Mouse (Mus musculus): ENCODE results near the gene Ripply3.
A peak's percentile ranks its signal among the peaks of the same experiment; 100 is the strongest.

Ripply3 gene

GRCm38 (mm10) chr16:94358091-94358490 lies 29.9 kb downstream of the Ripply3 start:
- no peak for DNase-seq (ENCODE audit: low read depth, low spot score)

- DNase-seq (ENCODE audit: low read depth, low spot score): no peak
These were observed 32.5 kb downstream of the Ripply3 start for GRCm38 (mm10) chr16:94360578-94361350.

GRCm38 (mm10) chr16:94362174-94362873 lies 34.1 kb downstream of the Ripply3 start:
- peak; percentile 47 for DNase-seq (ENCODE audit: low read depth, low spot score)

- no peak for DNase-seq (ENCODE audit: low read depth, low spot score)
These were observed 35.6 kb downstream of the Ripply3 start for GRCm38 (mm10) chr16:94363814-94364213.

- DNase-seq (ENCODE audit: low read depth, low spot score): no peak
These were observed 37.2 kb downstream of the Ripply3 start for GRCm38 (mm10) chr16:94365435-94365834.

- DNase-seq (ENCODE audit: low read depth, low spot score): no peak
These were observed 41.5 kb downstream of the Ripply3 start for GRCm38 (mm10) chr16:94369596-94370172.

- DNase-seq (ENCODE audit: low read depth, low spot score): peak; percentile 98
These were observed 42.1 kb downstream of the Ripply3 start, which contains the start of gene Ttc3 for GRCm38 (mm10) chr16:94370173-94370914. Gene Ttc3 (plus strand): TSS chr16:94370618.

- DNase-seq (ENCODE audit: low read depth, low spot score): peak; percentile 80
These were observed 42.7 kb downstream of the Ripply3 start for GRCm38 (mm10) chr16:94370915-94371300.

GRCm38 (mm10) chr16:94371301-94371931 lies 43.2 kb downstream of the Ripply3 start, which contains the start of gene Pigp:
Gene Pigp (minus strand): TSS chr16:94371842.
- DNase-seq (ENCODE audit: low read depth, low spot score): peak; percentile 94

GRCm38 (mm10) chr16:94379386-94379785 lies 51.2 kb downstream of the Ripply3 start:
- DNase-seq (ENCODE audit: low read depth, low spot score): no peak

GRCm38 (mm10) chr16:94383277-94383676 lies 55.1 kb downstream of the Ripply3 start:
- no peak for DNase-seq (ENCODE audit: low read depth, low spot score)
